Mouse (Mus musculus): ENCODE results near the gene Camk1d. TPM values are rescaled to one million over a fixed set of nuclear protein-coding genes. Genes with fewer than 3 reads are reported as not detected.
A peak's percentile ranks its signal among the peaks of the same experiment; 100 is the strongest.

Gene Camk1d
- polyA plus RNA-seq, 1 experiment from 2014 or later = 0.94 TPM

GRCm38 (mm10) chr2:5478256-5478655, 236.1 kb downstream of the Camk1d start:
- Histone ChIP-seq H3K9ac (replicated peaks; ENCODE audit: low read length) (no peak overlapping the region), H3K36me3 (replicated peaks; ENCODE audit: control insufficient read depth, insufficient read depth, low read depth, low read length) (no peaks in the 10 kb centered on the region), H3K4me3 (ENCODE audit: low read depth, low read length) (no peak overlapping the region), H3K9me3 (replicated peaks; ENCODE audit: control insufficient read depth, low read length) (no peaks in the 10 kb centered on the region), H3K27ac (replicated peaks; ENCODE audit: low read depth, low read length) (no peak overlapping the region), H3K27me3 (ENCODE audit: control insufficient read depth, insufficient read depth, low read length) (no peaks in the 10 kb centered on the region), H3K4me1 (ENCODE audit: control insufficient read depth, insufficient read depth, low read length) (no peaks in the 10 kb centered on the region), H3K4me2 (ENCODE audit: low read depth, low read length) (no peak overlapping the region)
- ATAC-seq (replicated peaks; ENCODE audit: insufficient number of reproducible peaks, low FRiP score, low TSS enrichment, low read depth) (no peak), DNase-seq (ENCODE audit: low spot score) (no peak)
- 94% methylated on average over 4 of the region's 4 CpGs for WGBS

GRCm38 (mm10) chr2:5477525-5477924, 236.8 kb downstream of the Camk1d start:
- no peak overlapping the region for H3K9ac ChIP-seq (replicated peaks; ENCODE audit: low read length)
- DNase-seq (ENCODE audit: low spot score) (peak; percentile 14), ATAC-seq (replicated peaks; ENCODE audit: insufficient number of reproducible peaks, low FRiP score, low TSS enrichment, low read depth) (no peak)
- H3K4me2 ChIP-seq (ENCODE audit: low read depth, low read length) = no peak overlapping the region
- H3K36me3 ChIP-seq (replicated peaks; ENCODE audit: control insufficient read depth, insufficient read depth, low read depth, low read length) = no peaks in the 10 kb centered on the region
- H3K4me3 ChIP-seq (ENCODE audit: low read depth, low read length) = no peak overlapping the region
- H3K9me3 ChIP-seq (replicated peaks; ENCODE audit: control insufficient read depth, low read length) = no peaks in the 10 kb centered on the region
- no peaks in the 10 kb centered on the region for H3K27me3 ChIP-seq (ENCODE audit: control insufficient read depth, insufficient read depth, low read length)
- H3K4me1 ChIP-seq (ENCODE audit: control insufficient read depth, insufficient read depth, low read length) = no peaks in the 10 kb centered on the region
- no peak overlapping the region for H3K27ac ChIP-seq (replicated peaks; ENCODE audit: low read depth, low read length)
- 78% methylated on average over 1 of the region's 1 CpGs for WGBS

- WGBS = 80% methylated on average over 4 of the region's 4 CpGs
- no peak overlapping the region for H3K4me3 ChIP-seq (ENCODE audit: low read depth, low read length)
These were observed 244.9 kb downstream of the Camk1d start for GRCm38 (mm10) chr2:5469366-5469941.

GRCm38 (mm10) chr2:5467537-5467936, 246.8 kb downstream of the Camk1d start:
- Histone ChIP-seq H3K36me3 (replicated peaks; ENCODE audit: control insufficient read depth, insufficient read depth, low read depth, low read length) (no peaks in the 10 kb centered on the region), H3K4me3 (ENCODE audit: low read depth, low read length) (no peak overlapping the region), H3K4me1 (ENCODE audit: control insufficient read depth, insufficient read depth, low read length) (no peaks in the 10 kb centered on the region), H3K9ac (replicated peaks; ENCODE audit: low read length) (no peak overlapping the region), H3K27ac (replicated peaks; ENCODE audit: low read depth, low read length) (no peak overlapping the region), H3K27me3 (ENCODE audit: control insufficient read depth, insufficient read depth, low read length) (no peaks in the 10 kb centered on the region), H3K4me2 (ENCODE audit: low read depth, low read length) (no peak overlapping the region), H3K9me3 (replicated peaks; ENCODE audit: control insufficient read depth, low read length) (no peaks in the 10 kb centered on the region)
- ATAC-seq (replicated peaks; ENCODE audit: insufficient number of reproducible peaks, low FRiP score, low TSS enrichment, low read depth) = no peak
- whole genome bisulfite sequencing = 64% methylated on average over 2 of the region's 2 CpGs
- DNase-seq (ENCODE audit: low spot score) = no peak

More at GRCm38 (mm10) chr2:5469366-5469941, 244.9 kb downstream of the Camk1d start:
- H3K9ac ChIP-seq (replicated peaks; ENCODE audit: low read length) = no peak overlapping the region
- DNase-seq (ENCODE audit: low spot score) = no peak
- H3K27ac ChIP-seq (replicated peaks; ENCODE audit: low read depth, low read length) = no peak overlapping the region
- no peaks in the 10 kb centered on the region for H3K27me3 ChIP-seq (ENCODE audit: control insufficient read depth, insufficient read depth, low read length)
- no peaks in the 10 kb centered on the region for H3K36me3 ChIP-seq (replicated peaks; ENCODE audit: control insufficient read depth, insufficient read depth, low read depth, low read length)
- no peaks in the 10 kb centered on the region for H3K4me1 ChIP-seq (ENCODE audit: control insufficient read depth, insufficient read depth, low read length)
- no peak overlapping the region for H3K4me2 ChIP-seq (ENCODE audit: low read depth, low read length)
- H3K9me3 ChIP-seq (replicated peaks; ENCODE audit: control insufficient read depth, low read length) = no peaks in the 10 kb centered on the region
- ATAC-seq (replicated peaks; ENCODE audit: insufficient number of reproducible peaks, low FRiP score, low TSS enrichment, low read depth) = no peak

GRCm38 (mm10) chr2:5458671-5459235, 255.6 kb downstream of the Camk1d start:
- H3K9ac ChIP-seq (replicated peaks; ENCODE audit: low read length) = no peak overlapping the region
- WGBS = 83% methylated on average over 16 of the region's 16 CpGs
- no peaks in the 10 kb centered on the region for H3K27me3 ChIP-seq (ENCODE audit: control insufficient read depth, insufficient read depth, low read length)
- H3K9me3 ChIP-seq (replicated peaks; ENCODE audit: control insufficient read depth, low read length) = no peaks in the 10 kb centered on the region
- DNase-seq (ENCODE audit: low spot score) = no peak
- H3K4me1 ChIP-seq (ENCODE audit: control insufficient read depth, insufficient read depth, low read length) = no peaks in the 10 kb centered on the region
- no peak overlapping the region for H3K27ac ChIP-seq (replicated peaks; ENCODE audit: low read depth, low read length)
- H3K36me3 ChIP-seq (replicated peaks; ENCODE audit: control insufficient read depth, insufficient read depth, low read depth, low read length) = no peaks in the 10 kb centered on the region
- ATAC-seq (replicated peaks; ENCODE audit: insufficient number of reproducible peaks, low FRiP score, low TSS enrichment, low read depth) = no peak
- no peak overlapping the region for H3K4me2 ChIP-seq (ENCODE audit: low read depth, low read length)
- H3K4me3 ChIP-seq (ENCODE audit: low read depth, low read length) = no peak overlapping the region

GRCm38 (mm10) chr2:5458075-5458494, 256.2 kb downstream of the Camk1d start:
- Histone ChIP-seq H3K4me3 (ENCODE audit: low read depth, low read length) (no peak overlapping the region), H3K27ac (replicated peaks; ENCODE audit: low read depth, low read length) (no peak overlapping the region), H3K36me3 (replicated peaks; ENCODE audit: control insufficient read depth, insufficient read depth, low read depth, low read length) (no peaks in the 10 kb centered on the region), H3K4me2 (ENCODE audit: low read depth, low read length) (no peak overlapping the region), H3K27me3 (ENCODE audit: control insufficient read depth, insufficient read depth, low read length) (no peaks in the 10 kb centered on the region), H3K4me1 (ENCODE audit: control insufficient read depth, insufficient read depth, low read length) (no peaks in the 10 kb centered on the region), H3K9ac (replicated peaks; ENCODE audit: low read length) (no peak overlapping the region), H3K9me3 (replicated peaks; ENCODE audit: control insufficient read depth, low read length) (no peaks in the 10 kb centered on the region)
- ATAC-seq (replicated peaks; ENCODE audit: insufficient number of reproducible peaks, low FRiP score, low TSS enrichment, low read depth) (no peak), DNase-seq (ENCODE audit: low spot score) (no peak)
- WGBS = 82% methylated on average over 5 of the region's 5 CpGs

GRCm38 (mm10) chr2:5456108-5456507, 258.2 kb downstream of the Camk1d start:
- H3K9ac ChIP-seq (replicated peaks; ENCODE audit: low read length) = no peak overlapping the region
- H3K4me2 ChIP-seq (ENCODE audit: low read depth, low read length) = no peak overlapping the region
- no peaks in the 10 kb centered on the region for H3K9me3 ChIP-seq (replicated peaks; ENCODE audit: control insufficient read depth, low read length)
- H3K4me1 ChIP-seq (ENCODE audit: control insufficient read depth, insufficient read depth, low read length) = no peaks in the 10 kb centered on the region
- ATAC-seq (replicated peaks; ENCODE audit: insufficient number of reproducible peaks, low FRiP score, low TSS enrichment, low read depth) (no peak), DNase-seq (ENCODE audit: low spot score) (no peak)
- no peaks in the 10 kb centered on the region for H3K36me3 ChIP-seq (replicated peaks; ENCODE audit: control insufficient read depth, insufficient read depth, low read depth, low read length)
- WGBS = 73% methylated on average over 2 of the region's 2 CpGs
- no peaks in the 10 kb centered on the region for H3K27me3 ChIP-seq (ENCODE audit: control insufficient read depth, insufficient read depth, low read length)
- no peak overlapping the region for H3K27ac ChIP-seq (replicated peaks; ENCODE audit: low read depth, low read length)
- no peak overlapping the region for H3K4me3 ChIP-seq (ENCODE audit: low read depth, low read length)

- Histone ChIP-seq H3K9ac (replicated peaks; ENCODE audit: low read length) (no peak overlapping the region), H3K36me3 (replicated peaks; ENCODE audit: control insufficient read depth, insufficient read depth, low read depth, low read length) (no peaks in the 10 kb centered on the region), H3K27me3 (ENCODE audit: control insufficient read depth, insufficient read depth, low read length) (no peaks in the 10 kb centered on the region), H3K4me1 (ENCODE audit: control insufficient read depth, insufficient read depth, low read length) (no peaks in the 10 kb centered on the region), H3K4me3 (ENCODE audit: low read depth, low read length) (no peak overlapping the region), H3K27ac (replicated peaks; ENCODE audit: low read depth, low read length) (no peak overlapping the region), H3K9me3 (replicated peaks; ENCODE audit: control insufficient read depth, low read length) (no peaks in the 10 kb centered on the region), H3K4me2 (ENCODE audit: low read depth, low read length) (no peak overlapping the region)
- ATAC-seq (replicated peaks; ENCODE audit: insufficient number of reproducible peaks, low FRiP score, low TSS enrichment, low read depth) (no peak), DNase-seq (ENCODE audit: low spot score) (no peak)
- WGBS = 77% methylated on average over 9 of the region's 9 CpGs
These were observed 259.5 kb downstream of the Camk1d start for GRCm38 (mm10) chr2:5454830-5455229.
